Mouse (Mus musculus): Measurements from ENCODE around the gene Babam1.

DNA sequence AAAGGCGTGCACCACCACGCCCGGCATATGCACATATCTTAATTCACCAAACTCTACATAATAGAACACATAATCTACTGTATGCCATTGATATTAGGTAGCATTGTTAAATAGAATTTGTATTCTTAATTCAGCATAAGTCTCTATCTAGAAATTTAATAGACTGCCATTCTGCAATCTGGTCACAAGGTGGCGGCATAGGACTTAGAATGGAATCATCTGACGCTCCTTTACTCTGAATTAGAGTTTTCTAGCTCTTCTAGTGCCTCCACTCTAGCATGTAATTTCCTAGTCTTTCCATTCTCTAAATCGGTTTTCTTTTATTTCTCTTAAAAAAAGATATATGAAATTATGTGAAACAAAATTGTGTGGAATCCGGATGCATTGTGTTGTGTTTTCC lies 44.7 kb downstream of the Babam1 start:
- TF ChIP-seq POLR2A (IDR thresholded peaks at IDR 0.05; ENCODE audit: borderline replicate concordance, insufficient read depth, low read length) (no peak), CTCF (IDR thresholded peaks at IDR 0.05; ENCODE audit: borderline replicate concordance, insufficient read depth, low read depth, low read length) (peak; percentile 53; the same call in 1 of the 2 replicates)

Data from cerebellum, adult 2 months (tissue).